Mouse (Mus musculus) right cerebral cortex, adult 2 months (tissue): ENCODE results near the gene Hrct1.

ENCODE experiments used
- DNase-seq, 2 experiments: peaks; one replicate each; pipeline ENCODE4 v3.0.0; 2021 to 2022; ENCODE audit warnings: low spot score in 2 of 2

Gene Hrct1

GRCm38 (mm10) chr4:43726995-43727394 is at the start of gene Hrct1:
Hrct1 (plus strand) TSS chr4:43727188.
- peak; percentile 35 to 40 for DNase-seq

DNA sequence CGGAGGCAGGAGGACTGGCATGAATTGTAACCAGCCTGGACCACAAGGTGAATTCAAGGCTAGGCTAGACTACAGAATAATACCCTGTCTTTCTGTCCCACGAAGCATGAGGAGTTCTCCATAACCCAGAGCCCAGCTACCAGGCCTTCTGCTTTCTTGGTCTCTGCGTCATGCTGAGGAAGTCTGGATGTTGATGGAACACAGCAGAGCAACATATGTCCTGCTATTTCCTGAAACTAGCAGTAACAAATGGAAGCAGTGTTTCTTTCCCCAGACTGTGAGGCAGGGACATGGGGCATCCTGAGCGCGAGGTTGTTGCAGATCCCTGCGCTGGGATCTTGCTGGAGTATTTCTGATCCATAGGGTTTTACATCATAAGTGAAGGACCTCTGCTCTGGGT is 48.4 kb upstream of the Hrct1 start:
- no peak for DNase-seq

- DNase-seq: no peak
Observed at GRCm38 (mm10) chr4:43679416-43680043, 47.5 kb upstream of the Hrct1 start.

- no peak for DNase-seq
Observed at GRCm38 (mm10) chr4:43690021-43690420, 37.0 kb upstream of the Hrct1 start.

DNA sequence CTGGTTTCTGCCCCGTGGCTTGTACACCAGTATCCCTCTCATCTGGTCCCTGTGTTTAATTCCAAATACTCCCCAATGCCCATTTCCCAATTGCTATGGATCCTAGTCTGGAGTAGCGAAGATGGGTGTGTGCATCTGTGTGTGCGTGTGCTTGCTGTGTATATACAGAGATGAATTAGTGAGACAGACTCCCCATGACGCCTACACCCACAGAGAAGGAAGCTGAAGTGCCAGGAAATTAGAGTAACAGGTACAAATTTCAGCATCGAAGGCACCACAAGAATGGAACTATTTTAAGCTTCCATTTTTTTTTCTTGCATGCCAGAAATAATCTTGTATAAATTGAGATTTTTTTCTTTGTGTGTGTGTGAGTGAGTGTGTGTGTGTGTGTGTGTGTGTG is 36.0 kb upstream of the Hrct1 start:
- DNase-seq: no peak

GRCm38 (mm10) chr4:43693806-43694241 is 33.2 kb upstream of the Hrct1 start:
- no peak for DNase-seq

GRCm38 (mm10) chr4:43694439-43695248 is 32.3 kb upstream of the Hrct1 start:
- no peak for DNase-seq

DNA sequence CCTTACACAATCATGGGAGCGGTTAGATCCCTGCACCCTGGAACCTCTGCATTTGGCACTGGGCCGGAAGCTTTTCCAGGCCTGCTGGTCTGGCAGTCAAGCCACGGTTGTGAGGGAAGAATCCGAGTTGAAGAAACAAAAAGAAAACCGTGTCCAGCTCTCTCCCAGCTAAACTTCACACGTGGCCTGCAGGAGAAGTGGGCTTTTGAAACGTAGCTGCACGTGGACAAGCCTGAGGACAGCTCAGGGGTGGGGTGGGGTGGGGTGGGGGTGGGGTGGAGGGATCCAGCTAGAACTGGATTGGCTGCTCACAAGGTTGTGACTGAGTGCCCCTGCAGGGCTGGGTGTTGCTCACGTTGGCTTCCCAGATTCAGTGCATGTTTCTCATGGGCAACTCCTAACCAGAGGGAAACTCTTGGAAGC is 31.7 kb upstream of the Hrct1 start:
- DNase-seq: no peak

GRCm38 (mm10) chr4:43696561-43696960 is 30.4 kb upstream of the Hrct1 start:
- DNase-seq: no peak

- no peak for DNase-seq
Observed at GRCm38 (mm10) chr4:43700707-43701106, 26.3 kb upstream of the Hrct1 start, which contains the start of gene Olfr70. Olfr70 (minus strand) TSS chr4:43700807.

DNA sequence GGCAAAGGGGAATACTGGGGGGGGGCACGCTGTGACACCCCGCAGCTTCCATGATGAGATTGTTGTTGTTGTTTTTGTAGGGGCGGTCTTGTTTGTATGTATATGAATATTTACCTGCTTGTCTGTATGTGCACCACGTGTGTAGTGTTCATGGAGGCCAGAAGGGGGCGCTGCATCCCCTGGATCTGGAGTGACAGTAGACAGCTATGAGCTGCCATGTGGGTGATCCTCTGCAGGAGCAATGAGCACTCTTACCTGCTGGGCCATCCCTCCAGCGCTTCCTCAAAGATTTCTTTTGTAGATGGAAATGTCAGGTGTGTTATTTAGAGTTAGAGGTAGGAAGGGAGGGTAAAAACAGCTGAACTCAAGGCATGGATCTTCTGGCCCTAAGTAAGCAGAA is 23.5 kb upstream of the Hrct1 start:
- no peak for DNase-seq

DNA sequence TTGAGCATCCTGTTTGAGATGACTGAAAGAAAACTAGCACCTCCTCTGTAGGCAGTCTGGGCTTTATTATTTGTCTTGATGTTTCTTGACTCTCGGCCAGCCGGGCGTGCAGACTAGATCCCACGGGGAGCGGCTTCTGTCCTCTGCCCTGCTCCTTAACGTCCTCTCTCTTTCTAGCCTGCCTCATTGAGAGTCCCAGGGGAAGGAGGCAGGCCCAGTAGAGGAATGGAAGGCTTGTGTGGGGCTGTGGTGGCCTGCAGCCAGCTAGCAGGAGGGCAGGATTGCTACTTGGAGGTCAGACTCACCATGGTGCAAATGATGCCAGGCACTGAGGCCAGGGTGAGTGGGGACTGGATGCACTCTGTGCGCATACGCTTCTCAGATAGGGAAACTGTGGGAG is 23.1 kb upstream of the Hrct1 start:
- DNase-seq: no peak

GRCm38 (mm10) chr4:43705991-43706390 is 21.0 kb upstream of the Hrct1 start:
- no peak for DNase-seq

- no peak for DNase-seq
Observed at GRCm38 (mm10) chr4:43709869-43710268, 17.1 kb upstream of the Hrct1 start, which contains the start of gene Olfr71. Olfr71 (minus strand) TSS chr4:43710255.

- DNase-seq: peak; percentile 84 to 87
Observed at GRCm38 (mm10) chr4:43711821-43712220, 15.2 kb upstream of the Hrct1 start.

- DNase-seq: peak in 1 of 2 experiments; percentile 29
Observed at GRCm38 (mm10) chr4:43713652-43714219, 13.3 kb upstream of the Hrct1 start.

DNA sequence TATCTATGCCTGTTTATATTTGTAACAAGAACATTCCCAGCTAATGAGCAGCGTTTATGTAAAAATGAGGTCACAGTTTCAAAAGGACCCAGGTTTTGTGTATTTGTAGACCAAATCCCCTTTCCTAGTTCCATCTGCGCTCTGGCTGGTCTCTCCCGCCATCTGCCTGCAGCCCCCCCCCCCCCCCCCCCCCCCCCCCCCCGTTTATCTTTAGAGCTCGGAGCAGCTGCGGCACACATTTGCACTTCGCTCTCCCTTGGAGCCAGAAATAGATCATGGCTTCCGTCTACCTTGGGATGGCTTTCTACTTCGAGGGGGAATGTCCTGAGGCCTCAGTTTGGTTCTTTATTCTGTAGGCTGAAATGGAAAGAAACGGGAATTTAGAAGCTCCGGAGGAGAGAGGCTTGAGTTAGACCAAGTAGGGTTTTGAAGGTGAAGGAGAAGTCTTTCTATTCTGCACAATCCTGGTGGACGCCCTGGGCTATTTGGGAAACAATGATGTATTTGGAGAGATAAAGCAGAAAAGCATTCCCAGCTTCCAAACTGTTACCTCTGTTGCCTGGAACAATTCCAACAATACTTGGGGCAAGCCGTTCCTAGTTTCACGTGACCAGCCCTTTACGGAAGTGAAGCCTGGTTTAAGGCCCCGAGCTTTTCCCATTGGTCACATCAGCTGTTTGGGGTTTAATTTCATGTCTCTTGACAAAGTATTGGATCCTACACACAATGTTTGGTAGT is 6.3 kb upstream of the Hrct1 start:
- DNase-seq: no peak

GRCm38 (mm10) chr4:43722191-43722590 is 4.8 kb upstream of the Hrct1 start:
- DNase-seq: peak in 1 of 2 experiments; percentile 26

DNA sequence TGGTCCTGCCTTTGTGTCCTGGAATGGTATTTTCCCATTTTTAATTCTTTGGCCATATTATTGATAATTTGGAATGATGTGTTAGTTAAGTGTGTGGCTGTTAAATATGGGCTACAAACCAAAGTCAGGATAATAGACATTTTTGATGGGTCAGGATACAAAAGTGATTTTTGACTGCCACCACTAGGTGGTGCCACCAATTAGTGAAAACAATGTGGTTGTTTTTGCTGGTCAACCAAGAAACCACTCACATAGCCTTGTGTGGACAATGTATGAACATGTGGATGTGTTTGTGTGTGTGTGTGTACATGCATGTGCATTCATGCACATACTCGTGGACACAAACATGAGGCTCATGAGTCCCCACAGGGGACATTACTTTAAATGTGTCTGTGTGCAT is 2.2 kb upstream of the Hrct1 start:
- DNase-seq: peak in 1 of 2 experiments; percentile 31

GRCm38 (mm10) chr4:43726228-43726993 is 577 bp upstream of the Hrct1 start:
- DNase-seq: no peak
